Mouse (Mus musculus) heart, postnatal 0 days (tissue): ENCODE measurements around the gene Smyd1.

Experiments
- CTCF ChIP-seq: IDR thresholded peaks from 2 replicates; pipeline ENCODE4 v1.5.1; 2016; ENCODE audit warnings: antibody characterized with exemption, control low read depth, low read depth
- EP300 ChIP-seq: IDR thresholded peaks from 2 replicates; pipeline ENCODE4 v1.6.1; 2016; ENCODE audit warnings: antibody characterized with exemption, low read depth

GRCm38 (mm10) chr6:71256166-71256565 lies 65.9 kb downstream of the Smyd1 start:
- TF ChIP-seq CTCF (no peak), EP300 (no peak)
